Mouse (Mus musculus) yolk sac, embryonic 10.5 days (tissue): Measurements from ENCODE around the gene Troap.
A peak's percentile ranks its signal among the peaks of the same experiment; 100 is the strongest.

ENCODE experiments used
- DNase-seq: peaks from one replicate; pipeline ENCODE4 v3.0.0-alpha.2; 2017; ENCODE audit warnings: low spot score

The Troap gene

DNA sequence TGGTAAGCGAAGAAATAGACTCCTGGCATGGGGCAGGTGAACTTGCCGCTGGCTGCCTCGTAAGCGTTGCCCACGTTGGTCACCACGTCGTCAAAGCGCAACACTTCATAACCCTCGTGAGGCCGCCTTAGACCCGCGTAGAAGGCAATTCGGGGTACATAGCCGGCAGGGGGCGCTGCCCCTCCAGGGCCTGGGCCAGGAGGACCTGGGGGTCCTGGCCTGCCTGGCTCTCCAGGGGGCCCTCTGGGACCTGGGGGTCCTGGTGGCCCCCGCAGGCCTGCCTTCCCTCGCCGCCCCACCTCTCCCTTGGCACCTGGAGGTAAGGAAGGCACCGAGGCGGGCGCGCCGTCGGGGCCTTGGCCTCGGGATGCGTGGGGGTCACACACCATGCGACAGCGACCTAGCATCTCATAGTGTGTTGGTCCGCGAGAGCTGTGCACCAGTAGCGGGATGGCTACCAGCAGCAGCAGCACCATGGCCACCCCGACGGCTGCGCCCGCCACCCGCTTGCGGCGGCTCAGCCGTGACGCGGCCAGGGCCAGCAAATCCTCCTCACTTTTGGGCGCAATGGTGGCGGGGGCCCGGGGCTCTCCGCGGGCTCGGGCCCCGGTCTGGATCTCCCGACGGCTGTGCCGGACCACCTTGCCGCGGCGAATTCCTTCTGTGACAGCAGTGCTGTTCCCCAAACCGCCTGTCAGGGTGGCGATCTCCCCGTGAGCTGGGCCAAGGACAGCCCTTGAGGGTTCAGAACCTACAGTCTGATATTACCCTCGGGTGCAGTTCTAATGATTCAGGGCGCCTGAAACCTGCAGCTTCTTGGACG lies 13.1 kb downstream of the Troap start, which contains the start of gene C1ql4:
Gene C1ql4, minus strand, starts transcription at position 565 of the 823 bp plus-strand sequence.
- no peak for DNase-seq

DNA sequence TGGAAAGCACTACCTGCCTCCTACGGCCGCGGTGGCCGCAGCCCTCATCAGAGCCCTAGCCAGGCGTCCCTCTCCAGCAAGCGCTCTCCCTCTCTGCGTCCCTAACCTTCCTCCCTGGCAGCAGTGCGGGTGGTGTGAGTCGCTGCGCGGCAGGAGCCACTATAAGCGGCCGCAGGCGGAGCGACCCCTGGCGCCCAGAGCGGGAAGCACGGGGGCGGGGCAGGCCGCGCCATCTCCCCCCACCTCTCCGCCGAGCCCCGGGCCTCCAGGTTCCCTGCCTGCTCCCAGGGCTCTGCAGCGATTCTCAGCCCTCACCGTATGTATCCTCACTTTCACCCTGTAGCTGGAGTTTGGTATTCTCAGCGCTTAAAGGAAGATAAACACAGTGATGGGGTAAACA lies 13.9 kb downstream of the Troap start:
- DNase-seq: peak; percentile 75

DNA sequence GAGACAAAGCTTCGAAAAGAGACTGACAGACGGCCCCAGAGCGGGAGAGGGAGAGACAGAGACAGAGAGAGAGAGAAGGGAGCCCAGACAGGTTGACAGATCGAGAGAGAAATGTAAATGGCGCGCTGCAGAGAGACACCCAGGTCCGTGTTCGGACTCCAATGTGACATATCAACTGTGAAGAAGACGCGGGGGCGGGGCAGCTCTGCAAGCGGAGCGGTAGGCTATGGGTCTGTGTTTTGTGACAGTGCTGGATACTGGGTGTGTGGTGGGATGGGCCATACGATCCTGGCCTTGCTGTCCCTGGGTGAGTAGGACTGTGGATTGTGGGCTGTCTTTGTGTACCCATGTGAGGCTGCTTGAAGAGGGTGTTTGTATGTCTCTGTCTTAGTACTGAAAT lies 14.7 kb downstream of the Troap start:
- no peak for DNase-seq

DNA sequence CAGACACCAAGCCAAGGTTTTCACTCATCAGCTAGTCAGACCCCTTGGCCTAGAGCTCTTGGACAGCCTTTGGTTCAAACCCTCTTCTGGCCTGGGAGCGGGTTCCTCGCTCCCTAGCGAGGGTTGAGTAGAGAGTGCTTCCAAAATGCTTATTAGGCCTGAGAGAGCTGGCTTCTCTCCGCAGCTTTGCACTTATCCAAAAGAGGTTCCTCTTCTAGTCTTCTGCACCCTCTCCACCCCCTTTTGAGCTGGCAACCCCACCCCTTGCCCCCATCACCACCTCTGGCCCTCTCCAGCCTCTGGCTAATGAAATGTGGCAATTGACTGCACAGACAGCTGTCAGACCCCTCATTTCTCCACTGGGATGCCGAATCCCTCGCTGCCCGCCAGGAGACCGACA lies 18.5 kb downstream of the Troap start, which contains the start of gene Dnajc22:
Gene Dnajc22, plus strand, starts transcription at position 301 of the 400 bp plus-strand sequence.
- DNase-seq: no peak

GRCm38 (mm10) chr15:99093291-99094258 lies 19.2 kb downstream of the Troap start:
- DNase-seq: peak; percentile 64

GRCm38 (mm10) chr15:99094631-99095270 lies 20.4 kb downstream of the Troap start:
- DNase-seq: no peak

GRCm38 (mm10) chr15:99095356-99095755 lies 21.0 kb downstream of the Troap start:
- no peak for DNase-seq

GRCm38 (mm10) chr15:99096061-99096793 lies 21.9 kb downstream of the Troap start:
- no peak for DNase-seq

DNA sequence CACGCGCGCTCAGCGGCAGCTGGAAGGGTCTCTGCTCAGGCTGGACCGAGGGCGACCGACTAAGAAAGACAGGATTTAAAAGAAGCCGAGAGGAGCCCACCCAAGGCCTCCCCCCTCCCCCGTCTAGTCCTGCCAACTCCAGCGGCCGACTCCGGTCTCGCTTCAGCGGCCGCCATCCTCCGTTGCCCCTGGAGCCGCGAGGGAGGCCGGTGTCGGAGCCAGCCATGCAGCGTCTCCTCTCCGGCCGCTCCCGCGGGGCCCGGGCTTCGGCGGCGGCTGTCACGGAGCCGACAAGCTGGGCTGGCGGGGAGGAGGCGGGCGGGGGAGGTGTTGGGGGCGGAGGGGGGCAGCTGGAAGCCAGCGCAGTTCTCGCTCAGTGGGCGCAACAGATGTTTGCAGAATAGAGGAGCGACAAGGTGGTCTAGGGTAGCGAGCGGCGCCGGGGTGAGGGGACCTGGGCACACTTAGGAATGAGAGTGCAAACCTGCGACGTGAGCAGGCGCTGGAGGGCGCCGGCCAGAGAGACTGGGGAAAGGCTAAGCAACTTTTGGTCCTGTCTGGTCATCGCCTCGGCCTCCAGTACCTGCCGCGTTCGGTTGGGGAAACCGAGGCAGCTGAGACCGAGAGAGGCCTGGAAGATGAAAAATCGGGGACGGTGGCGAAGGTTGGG lies 22.6 kb downstream of the Troap start:
- no peak for DNase-seq

DNA sequence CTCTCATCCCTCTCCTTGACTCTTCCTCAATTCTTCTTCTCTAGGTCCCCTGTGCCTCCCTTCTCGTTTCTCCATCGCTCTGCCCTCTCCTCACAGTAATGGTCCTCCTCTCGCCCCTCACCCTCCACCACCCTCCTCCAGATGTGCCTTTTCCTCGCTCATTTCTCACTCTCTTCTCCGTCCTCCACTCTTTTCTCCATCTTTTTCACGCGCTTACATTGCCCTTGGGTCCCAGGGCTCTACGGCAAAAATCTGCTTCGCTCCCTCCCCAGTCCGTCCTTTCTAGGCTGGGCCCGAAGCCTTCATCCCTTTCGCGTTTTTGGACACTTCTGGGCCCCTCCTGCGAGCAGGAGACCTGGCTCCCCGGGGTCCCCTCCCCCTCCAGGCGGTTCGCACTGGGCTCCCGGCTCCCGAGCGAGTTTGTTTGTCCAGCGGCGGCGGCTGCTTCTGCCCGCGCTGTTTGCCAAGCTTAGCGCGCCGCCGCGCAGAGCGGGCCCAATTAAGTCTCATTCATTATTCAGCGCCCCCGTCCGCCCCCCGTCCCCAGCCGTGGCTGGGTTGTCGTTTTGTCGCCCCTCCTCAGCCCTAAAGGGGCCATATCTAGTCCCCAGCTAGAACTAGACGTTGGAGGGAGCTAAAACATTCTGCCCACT lies 23.6 kb downstream of the Troap start:
- DNase-seq: peak; percentile 37

- no peak for DNase-seq
These were observed 24.1 kb downstream of the Troap start for GRCm38 (mm10) chr15:99098493-99098861.

DNA sequence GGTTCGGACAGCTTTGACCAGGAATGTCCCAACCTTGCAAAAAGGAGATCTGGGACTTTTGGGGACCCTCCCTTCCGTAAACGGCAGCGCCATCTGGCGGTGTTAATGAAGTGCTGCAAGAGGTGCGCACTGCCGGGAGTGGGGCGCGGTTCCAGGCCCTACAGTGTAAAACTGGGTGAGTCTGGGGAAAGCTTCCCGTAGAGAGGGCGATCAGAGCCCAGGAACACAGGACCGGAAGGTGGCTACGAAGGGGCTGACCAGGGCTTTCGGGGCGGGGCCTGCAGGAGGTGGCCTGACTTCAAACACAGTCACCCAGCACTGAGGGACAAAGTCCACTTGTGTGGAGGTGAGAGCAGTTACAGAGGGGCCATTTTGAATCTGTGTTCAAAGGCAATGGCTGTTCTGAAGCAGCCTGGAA lies 24.8 kb downstream of the Troap start:
- DNase-seq: peak; percentile 92

GRCm38 (mm10) chr15:99099984-99100383 lies 25.6 kb downstream of the Troap start:
- no peak for DNase-seq

DNA sequence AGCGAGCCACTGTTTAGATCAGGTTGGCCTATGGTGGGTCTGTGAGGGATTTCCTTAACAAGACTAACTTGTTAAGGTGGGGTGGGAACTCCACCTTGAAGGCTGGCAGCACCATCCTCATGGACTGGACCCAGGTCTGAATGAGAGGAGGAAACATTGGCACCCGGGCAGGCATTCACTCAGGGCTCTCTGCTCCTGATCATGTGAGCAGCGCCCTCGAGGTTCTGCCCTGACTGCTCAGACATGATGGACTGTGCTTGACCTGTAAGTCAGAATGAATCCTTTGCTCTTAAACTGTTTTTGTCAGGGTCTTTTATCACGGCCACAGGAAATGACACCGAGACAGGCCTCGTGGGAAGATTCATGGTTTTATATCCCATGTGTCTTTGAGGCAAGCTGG lies 30.9 kb downstream of the Troap start:
- DNase-seq: no peak

DNA sequence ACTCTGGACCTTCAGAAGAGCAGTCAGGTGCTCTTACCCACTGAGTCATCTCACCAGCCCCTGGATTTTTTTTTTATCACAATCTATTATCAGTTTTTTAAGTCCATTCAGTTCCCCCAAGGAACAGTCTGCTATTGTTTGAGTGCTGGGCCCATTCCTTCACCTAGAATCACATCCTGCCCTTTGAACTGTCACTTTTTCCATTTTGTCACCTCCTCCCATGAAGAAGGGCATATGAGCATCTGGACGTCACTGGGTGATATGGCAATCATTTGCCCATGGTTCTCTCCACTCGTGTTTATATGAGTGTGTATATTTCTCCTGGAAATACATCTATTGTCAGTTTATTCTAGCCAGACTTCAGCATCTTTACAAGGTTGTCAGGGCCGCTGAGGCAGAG lies 33.5 kb downstream of the Troap start:
- DNase-seq: no peak

DNA sequence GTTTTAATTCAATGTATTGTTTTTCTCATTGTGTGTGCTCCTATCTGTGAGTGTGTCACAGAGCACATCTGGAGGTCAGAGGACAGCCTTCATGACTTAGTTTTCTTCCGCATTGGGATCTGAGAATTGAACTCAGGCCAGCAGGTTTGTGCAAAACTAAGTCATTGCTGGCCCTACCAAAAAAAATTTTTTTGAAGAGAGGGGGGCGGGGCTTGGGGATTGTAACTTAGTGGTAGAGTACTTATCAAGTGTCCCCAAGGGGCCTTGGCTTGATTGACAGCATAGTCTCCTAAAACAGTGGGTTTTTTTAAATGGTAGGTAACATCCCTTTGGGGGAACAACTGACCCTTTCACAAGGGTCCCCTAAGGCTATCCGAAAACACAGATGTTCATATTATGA lies 36.8 kb downstream of the Troap start:
- no peak for DNase-seq

- DNase-seq: no peak
These were observed 37.4 kb downstream of the Troap start for GRCm38 (mm10) chr15:99111809-99112208.

DNA sequence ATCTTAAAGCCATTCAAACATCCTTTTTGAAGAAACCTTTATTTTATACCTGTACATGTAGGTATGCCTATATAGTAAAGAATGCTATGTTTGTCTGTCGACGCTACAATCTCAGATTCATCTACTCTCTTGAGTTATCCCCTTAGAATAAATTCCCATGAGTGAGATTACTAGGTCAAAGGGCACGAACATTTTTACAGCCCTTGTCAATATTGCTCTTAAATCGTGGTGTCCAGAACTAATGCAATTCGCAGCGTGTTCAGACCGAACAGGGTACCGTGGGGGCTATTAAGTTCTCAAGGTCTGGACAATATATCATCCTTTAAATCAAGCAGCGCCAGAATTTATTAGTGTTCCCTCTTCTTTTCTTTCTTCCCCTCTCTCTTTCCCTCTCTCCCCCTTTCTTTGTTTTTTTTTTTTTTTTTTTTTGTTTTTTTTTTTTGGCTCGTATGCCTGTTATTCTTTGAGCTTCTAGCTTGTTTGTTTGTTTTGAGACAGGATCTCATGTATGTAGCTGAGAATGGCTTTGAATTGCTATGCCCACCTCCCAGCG lies 38.5 kb downstream of the Troap start:
- peak; percentile 9 for DNase-seq

GRCm38 (mm10) chr15:99113396-99113975 lies 39.1 kb downstream of the Troap start:
- DNase-seq: peak; percentile 34
